Mouse (Mus musculus) monocyte, adult 5-6 weeks (primary cell): ENCODE results near the gene Actr5. TPM values are rescaled to one million over a fixed set of nuclear protein-coding genes. Genes with fewer than 3 reads are reported as not detected.

Source experiments
- ATAC-seq: fragments of 153-309, 156-312 bp; replicated peaks from 2 replicates; pipeline ENCODE4 v1.8.0; 2017; ENCODE audit warnings: mild to moderate bottlenecking; ENCODE audit not compliant: low TSS enrichment, insufficient number of reproducible peaks, severe bottlenecking, poor library complexity, low FRiP score
- total RNA-seq: library from RNA; stranded (forward); fragments of 200-1000, 200-491, 200-594 nt; gene quantifications from 3 replicates; pipeline ENCODE4 v1.2.3, GENCODE M21; 2017

Actr5 gene
- total RNA-seq, 1 experiment from 2014 or later = 30.7 TPM

DNA sequence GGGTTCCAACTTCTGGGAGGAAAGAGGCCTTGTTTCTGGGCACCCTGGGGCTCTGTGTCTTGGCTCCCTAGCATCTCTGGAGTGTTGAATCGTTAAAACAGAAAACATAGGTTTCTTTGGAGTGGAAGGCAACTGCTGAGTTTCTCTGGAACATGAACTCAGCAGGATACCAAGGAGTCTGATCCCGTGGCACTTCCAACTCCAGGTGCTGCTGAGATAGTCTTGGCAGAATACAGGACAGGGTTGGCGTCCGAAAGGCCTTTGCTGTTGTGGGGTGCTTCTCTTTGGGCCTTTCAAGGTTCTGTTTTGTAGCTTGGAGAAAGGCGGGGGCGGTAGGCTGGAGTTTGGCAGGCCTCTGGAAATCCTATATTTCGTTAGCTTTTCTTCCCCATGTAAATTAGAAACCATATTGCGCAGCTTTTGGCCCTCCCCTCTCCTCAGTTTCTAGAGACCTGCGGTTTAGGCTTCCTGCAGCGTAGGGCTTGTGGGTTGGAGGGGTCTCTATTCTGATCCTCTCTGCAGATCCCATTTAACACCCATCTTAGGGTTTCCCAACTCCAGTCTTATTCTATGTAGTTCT lies 11.9 kb upstream of the Actr5 start:
- no peak for ATAC-seq

- peak; percentile 20; the same call in 1 of the 2 replicates for ATAC-seq
These were observed 10.9 kb upstream of the Actr5 start for GRCm38 (mm10) chr2:158613541-158614417.

- no peak for ATAC-seq
These were observed 10.2 kb upstream of the Actr5 start for GRCm38 (mm10) chr2:158614418-158614955.

GRCm38 (mm10) chr2:158615161-158615680 lies 9.5 kb upstream of the Actr5 start:
- ATAC-seq = no peak

DNA sequence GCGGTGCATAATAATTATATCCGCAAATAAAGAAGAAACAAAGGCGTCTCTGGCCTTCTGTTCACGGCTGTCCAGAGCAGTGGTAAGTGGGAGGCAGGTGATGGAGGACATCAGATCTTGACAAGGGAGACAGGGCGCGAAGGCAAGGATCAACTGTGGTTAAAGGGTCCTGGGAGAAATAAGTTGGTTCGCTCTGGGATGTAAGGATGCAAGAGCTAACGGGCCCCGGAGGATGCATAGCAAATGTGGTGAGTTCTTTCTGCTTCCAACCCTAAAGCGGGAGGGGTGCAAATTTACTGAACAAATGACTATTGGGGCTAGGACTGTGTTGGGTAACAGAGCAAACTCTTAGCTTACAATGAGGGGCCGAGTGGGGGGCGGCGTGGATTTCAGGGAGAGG lies 9.0 kb upstream of the Actr5 start:
- ATAC-seq = no peak

DNA sequence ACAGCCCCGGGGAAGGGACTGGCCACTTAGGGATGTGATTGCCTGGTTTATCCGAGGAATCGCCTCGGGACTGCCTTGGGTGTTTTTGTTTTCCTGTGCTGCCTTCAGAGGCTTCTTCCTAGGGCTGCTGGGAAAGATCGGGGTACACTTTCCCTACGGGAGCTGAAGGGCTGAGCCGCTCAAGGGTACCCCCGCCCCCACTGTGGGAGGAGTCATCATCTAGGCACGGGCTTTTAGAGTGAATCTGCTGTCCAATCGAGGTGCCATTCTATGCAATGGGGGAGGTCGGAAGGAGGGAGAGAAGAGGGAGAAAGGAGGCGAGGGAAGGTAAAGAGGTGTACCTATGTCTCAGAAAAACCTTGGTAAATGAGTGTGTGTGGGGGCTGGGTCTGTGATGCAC lies 8.4 kb upstream of the Actr5 start:
- no peak for ATAC-seq

- ATAC-seq = no peak
These were observed 7.9 kb upstream of the Actr5 start for GRCm38 (mm10) chr2:158616790-158617189.

- no peak for ATAC-seq
These were observed 543 bp downstream of the Actr5 start for GRCm38 (mm10) chr2:158625231-158625630.

- no peak for ATAC-seq
These were observed 1.0 kb downstream of the Actr5 start for GRCm38 (mm10) chr2:158625697-158626096.

GRCm38 (mm10) chr2:158628858-158629257 lies 4.2 kb downstream of the Actr5 start:
- ATAC-seq = no peak

- ATAC-seq = no peak
These were observed 4.7 kb downstream of the Actr5 start for GRCm38 (mm10) chr2:158629414-158629813.

- no peak for ATAC-seq
These were observed 7.2 kb downstream of the Actr5 start for GRCm38 (mm10) chr2:158631873-158632272.

GRCm38 (mm10) chr2:158641869-158642268 lies 17.2 kb downstream of the Actr5 start:
- ATAC-seq = 0 out of 2 replicates have a peak, but pooled peaks have one; percentile 40

DNA sequence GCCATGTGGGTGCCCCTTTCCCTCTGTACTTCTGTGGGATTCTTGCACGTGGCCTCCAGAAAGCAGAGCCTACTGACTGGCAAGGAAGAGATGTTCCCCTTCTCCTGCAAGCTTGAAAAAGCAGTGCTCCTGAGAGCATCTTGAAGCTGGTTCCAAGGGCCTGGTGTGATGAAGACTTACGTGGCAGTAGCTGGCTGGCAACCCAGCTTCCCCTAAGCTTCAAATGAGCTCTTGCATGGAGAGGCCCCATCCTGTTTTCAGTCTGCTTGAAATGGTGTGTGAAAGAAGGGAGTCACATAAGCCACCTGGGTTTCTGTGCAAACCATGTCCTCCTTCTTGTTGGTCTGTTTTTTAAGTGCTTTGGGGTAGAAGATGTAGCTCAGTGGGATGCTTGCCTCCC lies 17.9 kb downstream of the Actr5 start:
- ATAC-seq = no peak

DNA sequence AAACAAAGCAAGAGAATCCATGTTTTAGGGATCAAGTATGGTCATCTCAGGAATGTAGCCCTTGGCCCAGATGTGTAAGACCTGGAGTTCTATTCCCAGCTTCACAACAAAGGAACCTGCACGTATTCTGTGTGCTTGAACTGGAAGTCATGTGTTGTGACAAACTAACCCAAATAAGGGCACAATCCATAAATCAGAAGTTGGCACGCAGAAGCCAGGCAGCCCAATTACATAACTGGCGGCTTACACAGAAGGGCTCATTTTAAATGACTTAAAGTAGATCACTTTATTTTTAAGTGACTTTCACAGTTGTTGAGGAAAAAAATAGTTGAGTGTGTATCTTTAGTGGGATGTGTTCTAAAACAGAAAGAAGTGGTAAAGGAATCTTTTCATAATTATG lies 19.1 kb downstream of the Actr5 start:
- no peak for ATAC-seq

GRCm38 (mm10) chr2:158651159-158651908 lies 26.6 kb downstream of the Actr5 start:
- no peak for ATAC-seq

DNA sequence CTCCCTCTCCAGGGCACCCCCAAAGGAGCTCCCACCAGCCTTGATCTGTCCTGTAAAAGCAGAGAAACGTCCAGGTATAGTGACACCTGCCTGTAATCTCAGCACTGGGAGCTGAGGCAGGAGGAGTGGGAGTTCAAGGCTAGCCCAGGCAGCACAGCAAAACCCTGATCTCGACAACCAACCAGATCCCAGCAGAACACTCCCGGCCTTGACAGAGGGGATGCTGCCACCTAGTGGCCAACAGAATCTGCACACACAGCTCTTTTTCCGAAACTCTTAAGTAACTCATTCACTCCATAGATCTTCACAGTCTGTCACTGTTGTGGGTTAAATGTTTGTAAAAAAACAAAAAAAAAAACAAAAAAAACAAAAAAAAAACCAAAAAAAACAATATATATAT lies 28.3 kb downstream of the Actr5 start:
- ATAC-seq = peak; percentile 64

DNA sequence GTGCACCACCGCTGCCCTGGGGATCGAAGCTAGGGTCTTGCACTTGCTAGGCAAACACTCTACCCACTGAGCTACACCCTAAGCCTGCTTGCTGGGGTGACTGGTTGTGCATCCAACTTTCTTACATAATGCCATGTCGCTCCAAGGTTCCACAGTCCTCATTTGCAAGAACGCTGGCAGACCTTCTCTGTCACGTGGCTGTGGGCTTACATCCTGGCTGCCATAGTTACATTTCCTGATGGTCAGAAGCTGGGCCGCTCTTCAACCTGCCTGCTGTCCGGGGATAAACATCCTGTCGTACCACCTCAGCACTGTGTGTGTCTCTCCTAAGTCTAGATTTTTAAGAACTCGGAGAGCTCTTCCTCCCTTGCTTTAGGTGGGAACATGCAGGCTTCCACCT lies 30.0 kb downstream of the Actr5 start:
- ATAC-seq = no peak

GRCm38 (mm10) chr2:158655806-158656205 lies 31.1 kb downstream of the Actr5 start:
- ATAC-seq = no peak
